Mouse (Mus musculus) right cerebral cortex, adult 2 months (tissue): Measurements from ENCODE around the gene Klre1.

ENCODE experiments used
- DNase-seq, 2 experiments: peaks; one replicate each; pipeline ENCODE4 v3.0.0; 2021 to 2022; ENCODE audit warnings: low spot score in 2 of 2

Gene Klre1

DNA sequence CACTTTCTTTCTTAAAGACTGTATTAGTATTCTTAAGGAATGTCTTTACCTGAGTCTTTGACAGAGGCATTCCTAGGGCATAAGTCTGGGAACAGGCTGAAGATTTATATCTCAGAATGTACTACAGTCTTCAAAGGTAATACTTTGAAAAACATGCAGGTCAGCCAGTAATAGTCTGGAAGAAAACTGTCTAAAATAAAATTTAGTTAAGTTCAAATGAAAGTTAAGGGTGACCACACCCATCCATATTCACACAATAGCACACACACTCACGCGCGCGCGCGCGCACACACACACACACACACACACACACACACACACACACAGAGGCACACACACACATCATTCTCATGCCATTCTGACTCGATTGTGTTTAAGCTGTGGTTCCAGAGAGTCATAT, at the start of gene Klre1:
Gene Klre1, plus strand, starts transcription at position 301 of the 400 bp plus-strand sequence.
- no peak for DNase-seq

DNA sequence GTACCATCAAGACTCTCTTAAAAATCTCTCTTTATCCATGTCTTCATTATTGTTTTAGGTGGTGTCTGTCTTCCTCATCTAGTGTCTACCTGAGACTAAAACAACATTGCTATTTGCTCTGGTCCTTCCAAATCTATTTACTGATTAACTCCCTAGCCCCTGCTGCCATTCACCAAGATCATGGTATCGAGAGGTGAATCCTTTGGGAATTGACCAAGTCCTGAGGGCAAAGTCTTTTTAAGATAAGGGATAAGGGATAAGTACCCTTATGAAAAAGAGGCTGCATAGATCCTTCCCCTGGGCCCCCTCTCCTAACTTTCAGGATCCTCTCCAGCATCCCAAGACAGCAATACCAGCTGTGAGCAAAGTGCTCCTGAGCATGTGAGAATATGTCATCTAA, 48.1 kb upstream of the Klre1 start:
- DNase-seq: no peak

DNA sequence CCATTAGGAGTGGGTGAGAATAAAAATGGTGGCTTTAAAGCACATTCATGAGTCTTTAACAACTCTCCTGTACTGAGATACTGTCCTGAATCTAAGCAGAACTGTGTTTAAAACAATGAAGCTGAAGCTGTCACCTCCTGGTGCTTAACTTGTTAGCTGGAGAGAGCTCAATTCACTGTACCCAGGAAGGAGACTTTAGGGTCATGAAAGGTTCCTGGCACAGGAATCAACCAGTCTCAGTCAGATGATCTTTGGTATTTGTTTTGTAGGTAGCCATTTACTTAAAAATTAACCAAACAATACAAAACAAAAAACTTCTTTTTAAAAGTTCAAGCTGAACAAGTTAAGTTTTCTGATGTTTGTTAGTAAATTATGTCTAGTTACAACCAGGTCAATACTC, 47.4 kb upstream of the Klre1 start:
- DNase-seq: no peak

DNA sequence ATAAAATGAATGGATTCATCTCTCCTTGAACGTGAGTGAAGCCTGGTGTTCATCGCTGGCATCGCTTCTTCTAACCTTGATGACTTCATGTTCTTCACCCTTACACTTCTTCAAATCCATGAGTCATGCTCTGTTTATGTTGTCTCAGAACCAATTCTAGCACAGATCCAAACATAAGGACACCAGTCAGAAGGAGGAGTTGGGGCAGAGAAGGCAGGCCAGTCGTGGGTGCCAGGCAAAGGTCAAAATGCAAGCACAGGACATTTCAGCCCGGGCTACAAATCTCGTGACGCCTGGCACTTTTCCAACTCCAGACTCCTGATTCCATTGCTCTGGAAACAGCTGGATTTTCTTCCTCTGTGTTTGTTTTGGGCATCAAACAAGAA, 45.2 kb upstream of the Klre1 start:
- peak; percentile 35 to 50 for DNase-seq

DNA sequence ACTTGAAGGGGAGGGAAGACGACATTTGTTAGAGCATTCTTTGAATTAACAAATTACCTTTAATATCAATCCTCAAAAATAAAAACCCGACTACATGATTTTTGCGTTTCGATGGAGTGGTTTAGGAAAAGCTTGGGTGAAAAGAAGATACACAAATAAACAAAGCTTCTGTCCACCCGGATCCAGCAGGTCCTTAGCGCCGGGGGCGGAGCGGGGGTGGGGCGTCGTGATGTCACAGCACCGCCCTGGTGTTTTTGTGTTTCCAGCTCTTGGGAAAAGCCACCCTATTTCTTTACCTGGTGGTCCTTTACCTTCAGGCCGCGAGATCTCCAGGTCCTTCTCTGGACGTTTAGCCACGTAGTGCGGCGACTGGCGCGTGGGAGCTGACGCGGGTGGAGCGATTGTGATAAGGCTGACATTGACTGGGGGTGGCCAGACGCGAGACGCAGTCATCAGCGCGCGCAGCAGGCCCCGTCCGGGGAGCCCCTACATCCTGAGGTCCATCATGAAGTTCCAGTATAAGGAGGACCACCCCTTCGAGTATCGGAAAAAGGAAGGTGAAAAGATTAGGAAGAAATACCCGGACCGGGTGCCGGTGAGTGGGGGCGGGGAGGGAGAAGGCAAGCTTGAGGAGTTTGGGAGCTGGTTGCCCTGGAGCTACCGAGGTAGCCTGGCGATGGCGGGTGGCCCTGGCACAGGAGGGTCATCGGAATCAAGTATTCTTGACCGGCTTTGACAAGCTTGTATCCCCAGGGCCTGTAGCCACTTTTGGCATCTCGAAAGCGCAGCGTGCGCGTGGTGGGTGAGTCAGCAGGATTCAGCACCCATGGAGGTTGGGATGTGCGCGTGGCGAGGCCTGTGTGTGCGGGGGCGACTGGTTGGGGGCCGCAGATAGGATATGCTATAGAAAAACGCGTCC, 44.5 kb upstream of the Klre1 start, which contains the start of gene Gabarapl1:
Gene Gabarapl1, plus strand, starts transcription at position 219 of the 919 bp plus-strand sequence.
- DNase-seq: peak; percentile 87 to 88

DNA sequence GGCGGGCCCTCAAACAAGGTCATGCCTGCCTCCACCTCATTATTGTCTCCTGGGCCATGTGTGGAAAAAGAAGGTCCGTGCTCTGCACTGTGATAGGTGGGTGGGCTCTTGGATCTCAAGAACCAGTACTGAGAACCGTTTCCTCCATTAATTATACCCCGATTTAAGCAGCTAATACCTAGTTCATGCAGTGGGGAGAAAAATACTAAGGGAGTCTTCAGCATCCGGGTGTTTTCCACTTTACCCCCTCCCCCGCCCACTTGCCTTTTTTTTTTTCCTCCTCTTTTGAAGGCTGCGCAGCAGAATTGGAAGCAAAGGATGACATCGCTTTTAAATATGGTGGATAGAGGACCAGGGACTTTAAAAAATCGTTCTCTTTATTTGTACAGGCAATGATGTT, 43.6 kb upstream of the Klre1 start:
- peak in 1 of 2 experiments; percentile 26 for DNase-seq

DNA sequence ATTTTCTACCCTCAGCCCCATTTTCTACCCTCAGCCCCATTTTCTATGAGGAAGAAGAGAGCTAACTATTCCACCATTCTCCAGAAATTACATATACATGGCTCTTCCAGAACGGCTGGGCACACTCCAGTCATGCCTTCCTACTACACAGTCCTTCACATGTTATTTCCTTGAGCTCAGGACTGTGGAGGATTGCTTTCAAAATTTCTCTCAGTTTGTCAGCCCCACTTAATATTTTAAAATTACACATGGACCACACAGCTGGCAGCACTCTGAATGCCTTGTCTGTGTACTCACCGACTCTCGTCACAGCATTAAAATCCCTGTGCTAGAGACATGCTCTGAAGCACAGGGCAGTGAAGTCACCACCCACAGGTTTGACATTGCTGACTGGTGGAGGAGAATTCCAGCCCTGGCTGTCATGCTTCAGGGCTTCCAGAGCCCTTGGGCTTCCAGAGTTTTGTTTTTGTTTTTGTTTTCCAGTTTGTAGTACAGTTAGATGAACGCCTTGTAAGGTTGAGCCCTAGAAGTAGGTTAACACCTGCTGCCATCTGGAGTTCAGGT, 43.0 kb upstream of the Klre1 start:
- no peak for DNase-seq

DNA sequence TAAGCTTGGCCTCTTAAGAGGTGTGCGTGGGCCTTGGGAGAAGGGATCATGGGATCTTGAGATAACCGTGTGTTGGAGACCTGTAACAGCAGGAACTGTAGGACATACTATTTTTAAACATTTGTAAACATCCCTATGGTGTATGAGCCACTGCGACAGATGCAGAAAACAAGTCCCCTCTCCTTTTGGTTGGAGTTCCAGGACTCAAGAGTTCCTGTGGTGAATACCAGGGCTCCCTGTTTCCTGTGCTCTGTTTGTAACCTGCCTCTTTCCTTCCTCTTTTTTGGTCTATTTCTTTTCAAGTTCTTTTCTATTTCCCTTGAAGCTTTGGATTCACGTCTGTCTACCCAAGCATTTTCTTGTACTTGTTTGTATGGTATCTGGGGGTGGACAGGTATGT, 42.0 kb upstream of the Klre1 start:
- DNase-seq: peak; percentile 24 to 26

DNA sequence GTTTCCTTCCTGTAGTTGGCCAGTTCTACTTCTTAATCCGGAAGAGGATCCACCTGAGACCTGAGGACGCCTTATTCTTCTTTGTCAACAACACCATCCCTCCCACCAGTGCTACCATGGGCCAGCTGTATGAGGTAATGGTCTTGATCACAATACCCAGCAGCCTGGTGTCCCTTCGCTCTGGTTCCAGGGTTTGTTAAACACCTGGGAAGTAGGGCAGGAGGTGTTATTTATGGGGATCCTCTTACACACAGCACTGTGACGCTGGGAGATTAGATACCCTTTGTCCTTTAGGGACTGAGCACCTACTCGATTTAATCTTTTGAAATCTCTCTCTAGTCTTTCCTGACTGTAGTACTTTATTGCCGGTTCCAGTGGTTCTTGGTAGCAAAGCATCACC, 39.1 kb upstream of the Klre1 start:
- no peak for DNase-seq

DNA sequence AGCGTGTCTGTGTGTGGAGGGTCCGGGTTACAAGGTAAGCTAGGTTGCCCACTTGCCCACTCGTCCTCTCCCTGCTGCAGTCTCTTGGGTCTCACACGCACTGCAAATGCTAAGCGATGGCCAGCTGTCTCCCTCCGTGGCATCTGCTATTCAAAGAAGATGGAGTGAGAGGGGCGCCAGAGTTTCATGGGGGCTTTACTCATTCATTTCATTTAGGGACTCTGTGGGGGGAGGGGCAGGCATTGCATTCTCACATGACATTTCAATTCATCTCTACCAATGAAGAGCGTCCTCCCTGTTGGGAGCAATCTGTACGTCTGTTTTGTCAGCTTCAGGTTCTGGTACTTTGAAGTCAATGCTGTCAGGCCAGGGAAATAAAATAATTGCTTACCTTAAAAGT, 35.8 kb upstream of the Klre1 start:
- no peak for DNase-seq

DNA sequence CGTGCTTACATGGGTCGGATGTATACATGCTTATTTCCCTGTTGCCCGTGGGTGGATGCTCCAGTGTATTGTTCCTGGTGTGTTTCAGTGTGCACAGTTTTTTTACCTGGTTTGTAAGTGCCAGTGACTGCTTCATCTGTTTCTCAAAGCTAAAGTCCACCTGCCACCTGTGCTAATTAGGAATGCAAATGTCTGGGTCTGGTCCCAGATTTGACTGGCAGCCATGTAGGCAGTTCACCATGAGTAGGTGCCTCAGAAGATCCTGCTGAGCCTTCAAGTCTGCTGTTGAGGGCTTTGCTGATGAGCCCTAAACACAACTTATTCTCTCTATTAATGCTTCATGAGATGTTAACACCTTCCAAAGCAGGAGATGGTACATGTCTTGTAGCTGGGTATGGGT, 35.2 kb upstream of the Klre1 start:
- peak in 1 of 2 experiments; percentile 10 for DNase-seq

DNA sequence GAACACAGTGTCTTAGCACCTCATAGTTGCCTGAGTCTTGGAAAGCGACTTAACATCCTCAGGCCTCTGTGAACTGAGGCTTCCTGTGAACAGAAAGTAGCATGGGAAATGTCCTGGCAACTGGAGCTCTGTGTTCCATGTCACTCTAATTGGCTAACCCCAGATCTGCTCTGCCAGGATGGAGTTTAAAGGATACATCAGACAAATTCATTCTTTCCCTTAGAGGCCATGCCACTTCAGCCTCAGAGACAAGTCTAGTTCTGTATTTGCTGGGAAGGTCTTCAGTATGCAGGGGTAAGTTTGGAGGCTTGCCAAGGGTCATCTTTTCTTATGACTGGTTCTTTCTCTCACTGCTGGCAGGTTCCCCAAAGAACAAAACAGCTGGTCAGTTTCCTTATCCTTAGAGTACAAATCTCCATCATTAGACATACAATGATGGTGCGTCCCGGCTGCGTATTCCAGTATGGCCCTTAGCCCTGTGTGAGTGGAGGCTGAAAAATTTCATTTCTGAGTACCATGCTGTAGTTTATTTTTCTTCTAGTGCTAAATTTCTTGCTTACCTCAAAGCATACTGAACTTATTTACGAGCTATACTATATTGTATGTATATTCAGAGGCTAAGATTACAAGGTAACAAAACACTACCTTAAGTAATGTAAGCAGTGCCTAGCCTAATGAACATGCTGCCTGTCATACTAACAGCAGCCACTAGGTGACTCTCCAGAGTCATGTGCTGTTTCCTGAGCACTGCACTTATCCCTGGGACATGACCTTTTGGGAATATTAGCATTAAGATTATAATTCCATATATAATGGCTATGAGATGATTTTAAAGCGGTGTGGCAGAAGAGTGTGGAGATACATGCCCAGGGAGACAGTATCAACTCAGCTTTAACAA, 33.7 kb upstream of the Klre1 start:
- peak; percentile 81 to 84 for DNase-seq

DNA sequence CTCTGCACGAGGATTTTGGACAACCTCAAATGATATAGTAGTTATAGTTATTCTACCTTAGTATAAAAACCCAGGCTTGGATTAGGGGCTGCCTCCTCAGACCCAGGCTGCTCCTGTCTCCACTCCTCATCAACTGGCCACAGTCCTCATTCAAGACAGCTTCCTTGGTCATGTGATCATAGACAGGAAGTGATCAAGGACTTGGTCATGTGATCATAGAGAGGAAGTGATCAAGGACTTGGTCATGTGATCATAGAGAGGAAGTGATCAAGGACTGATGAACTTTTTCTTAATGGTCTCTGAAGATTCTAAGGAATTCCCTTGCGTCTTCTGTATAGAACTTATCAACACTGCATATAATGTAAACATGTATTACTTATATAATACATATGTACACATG, 30.4 kb upstream of the Klre1 start:
- DNase-seq: no peak

DNA sequence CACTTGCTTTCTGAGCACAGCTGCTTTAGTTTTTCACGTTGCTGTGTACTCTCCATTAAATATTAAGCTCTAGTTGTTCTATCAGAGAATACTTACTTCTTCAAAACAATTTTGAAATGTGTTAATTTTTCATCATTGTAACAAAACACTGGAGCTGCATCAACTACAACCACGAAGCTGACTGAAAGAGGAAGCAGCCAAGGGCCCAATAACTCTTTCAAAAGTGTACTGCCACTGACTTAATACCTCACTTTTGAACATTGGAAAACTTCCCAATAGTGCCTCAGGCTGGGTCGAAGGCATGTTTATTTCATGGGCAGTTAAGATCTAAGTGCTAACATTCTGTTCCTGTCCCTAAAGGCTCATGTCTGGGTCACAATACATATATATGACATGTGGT, 29.7 kb upstream of the Klre1 start:
- DNase-seq: no peak

DNA sequence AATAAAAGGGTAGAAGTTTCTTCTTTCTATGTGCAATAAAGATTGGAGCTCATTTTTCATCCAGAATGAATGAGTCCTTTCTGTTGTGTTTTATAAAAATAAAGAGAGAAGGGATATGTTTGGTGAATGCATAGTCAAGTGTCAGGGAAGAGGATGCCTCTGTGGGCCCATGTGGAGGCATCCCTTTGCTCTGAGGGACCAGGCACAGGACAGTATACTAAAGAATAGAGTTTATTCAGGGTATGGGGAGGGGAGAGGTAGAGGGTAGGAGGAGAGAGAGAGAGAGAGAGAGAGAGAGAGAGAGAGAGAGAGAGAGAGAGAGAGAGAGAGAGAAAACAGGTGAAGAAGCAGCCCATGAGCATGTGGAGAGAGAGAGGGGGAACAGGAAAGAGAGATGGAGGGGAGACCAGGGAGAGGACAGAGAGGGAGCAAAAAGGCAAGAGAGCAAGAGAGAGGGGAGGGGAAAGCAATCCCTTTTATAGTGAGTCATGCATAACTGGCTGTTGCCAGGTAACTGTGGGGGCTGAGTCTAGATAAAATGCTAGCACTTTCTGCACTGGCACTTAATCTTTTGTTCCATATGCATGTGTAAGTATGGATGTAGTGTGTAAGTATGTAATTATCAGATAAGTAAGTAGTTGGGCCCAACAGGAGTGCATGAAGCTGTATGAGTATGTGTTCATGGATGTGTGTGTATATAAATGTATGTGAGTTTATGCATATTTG, 20.2 kb upstream of the Klre1 start:
- DNase-seq: no peak

DNA sequence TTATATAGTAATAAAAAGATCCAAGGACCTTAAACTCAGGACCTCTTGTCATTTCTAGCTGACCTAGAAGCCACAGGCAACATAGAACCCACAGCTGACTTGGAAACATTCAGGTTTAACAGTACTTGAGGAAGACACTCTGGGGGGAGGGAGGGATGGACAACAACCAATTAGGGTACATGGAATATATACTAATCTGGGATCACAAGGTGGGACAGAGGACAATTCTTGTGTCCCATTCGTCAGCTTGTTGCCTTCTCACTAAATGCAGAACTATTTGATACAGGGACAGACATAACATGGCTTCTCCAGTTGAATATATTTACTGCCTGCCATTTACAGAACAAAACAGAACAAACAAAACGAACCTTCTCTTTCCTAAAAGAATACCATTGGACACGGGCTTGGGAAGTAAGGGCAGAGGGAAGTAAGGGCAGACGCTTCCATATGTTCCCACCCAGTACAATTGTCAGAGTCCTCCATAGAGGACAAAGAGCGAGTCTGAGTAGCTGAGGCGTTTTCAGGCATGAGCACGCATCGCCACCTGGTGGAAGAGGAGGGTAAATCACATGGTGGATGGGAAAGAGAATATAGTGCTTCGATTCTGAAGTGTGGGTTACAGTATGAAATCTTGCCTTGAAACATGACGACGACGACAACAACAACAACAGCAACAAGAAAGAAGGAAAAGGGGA, 18.6 kb upstream of the Klre1 start:
- peak; percentile 77 to 83 for DNase-seq

DNA sequence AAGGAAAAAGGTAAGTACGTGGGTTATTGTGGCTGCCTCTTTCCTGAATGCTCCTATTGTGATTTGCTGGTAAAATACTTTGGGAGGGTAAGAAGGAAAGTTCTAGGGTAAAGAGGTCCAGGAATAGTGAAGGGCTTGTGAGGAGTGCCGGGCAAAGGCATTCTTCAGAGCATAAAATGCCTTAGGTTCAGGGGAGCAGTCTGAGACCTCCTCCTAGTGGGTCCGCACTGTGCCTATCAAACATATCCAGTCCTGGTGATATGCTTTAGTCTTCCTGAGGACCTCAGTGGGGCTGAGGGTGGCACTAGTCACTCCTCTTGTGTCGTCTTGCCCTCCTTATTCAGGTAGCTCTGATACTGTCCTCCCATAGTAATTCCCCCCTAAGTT, 18.1 kb upstream of the Klre1 start:
- no peak for DNase-seq

DNA sequence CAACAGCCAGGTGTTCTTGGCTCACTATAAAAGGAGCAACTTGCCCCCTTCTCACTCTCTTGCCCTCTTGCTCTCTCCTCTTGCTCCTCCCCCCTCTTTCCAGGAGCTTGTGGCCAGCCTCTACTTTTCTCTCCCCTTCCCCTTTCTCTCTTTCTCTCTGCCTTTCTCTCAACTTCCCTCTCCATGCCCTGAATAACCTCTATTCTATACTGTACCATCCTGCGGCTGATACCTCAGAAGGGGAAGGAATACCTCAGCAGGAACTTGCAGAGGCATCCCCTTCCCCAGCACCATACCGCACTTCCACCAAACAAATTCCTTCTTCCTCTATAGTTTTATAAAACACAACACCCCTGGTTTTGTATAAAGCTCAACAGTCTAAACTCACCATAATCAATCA, 12.4 kb upstream of the Klre1 start:
- no peak for DNase-seq

DNA sequence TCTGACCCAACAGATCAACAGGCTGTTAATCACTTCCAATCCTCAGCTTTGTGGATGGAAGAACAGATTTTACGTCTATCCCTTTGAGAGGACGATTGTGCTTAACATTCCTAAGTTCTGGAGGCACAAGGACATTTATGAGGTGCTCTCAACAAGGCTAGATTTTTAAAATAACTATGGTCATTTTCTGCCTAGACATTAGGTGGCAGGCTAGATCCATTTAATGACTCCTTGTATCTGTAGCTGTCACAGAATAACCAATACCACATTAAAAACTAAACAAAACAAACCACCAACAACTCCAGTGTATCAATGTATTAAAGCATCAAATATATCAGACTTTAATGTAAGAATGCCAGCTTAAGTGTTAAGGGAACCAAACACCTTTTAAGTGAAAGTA, 2.4 kb upstream of the Klre1 start:
- DNase-seq: no peak

DNA sequence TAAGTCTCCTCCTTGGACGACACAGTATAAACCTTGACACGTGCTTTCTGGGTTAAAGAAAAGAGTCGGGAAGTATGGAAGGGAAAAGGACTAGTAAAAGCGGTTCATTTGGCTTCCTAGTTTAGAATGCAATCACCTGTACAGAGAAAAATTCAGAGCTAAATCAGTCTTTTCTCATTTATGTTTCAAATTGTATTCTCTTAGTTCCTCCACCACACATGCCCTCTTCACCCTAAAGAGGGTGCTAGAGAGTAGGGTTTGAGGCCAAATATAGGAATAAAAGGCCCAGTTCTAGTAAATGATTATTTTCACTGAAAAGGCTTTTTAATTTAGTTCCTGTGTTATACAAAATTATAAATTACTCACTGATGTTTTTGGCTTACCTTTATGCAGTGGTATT, 3.6 kb downstream of the Klre1 start:
- DNase-seq: no peak

DNA sequence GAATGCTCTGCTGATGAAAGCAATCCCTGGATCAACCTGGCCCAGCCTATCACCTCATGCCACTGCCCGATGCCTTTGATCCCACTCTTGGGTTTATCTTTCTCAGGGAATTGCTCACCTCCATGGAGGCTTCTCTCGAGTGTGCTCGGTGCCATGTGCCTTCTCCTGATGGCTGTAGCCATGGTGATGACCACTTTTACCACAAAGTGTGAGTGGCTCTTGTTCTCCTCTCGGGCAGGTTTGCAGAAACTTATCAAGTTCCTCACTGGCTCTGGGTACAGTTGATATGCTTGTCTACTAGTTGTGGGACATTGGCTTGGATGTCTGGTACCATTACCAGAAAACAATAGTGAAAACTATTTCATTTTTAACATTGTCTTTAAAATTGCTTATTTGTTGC, 4.2 kb downstream of the Klre1 start:
- no peak for DNase-seq
